Mouse (Mus musculus): ENCODE data around the gene Poln. TPM values are rescaled to one million over a fixed set of nuclear protein-coding genes. Genes with fewer than 3 reads are reported as not detected.

Poln gene
- polyA plus RNA-seq, 1 experiment from 2014 or later, result not detected

Other genes starting within 250 kb of the Poln start
- 17.8 to 22.3 TPM (median 20.5 TPM) in 3 replicates for gene Nelfa, start 233.0 kb downstream of the Poln start, polyA plus RNA-seq (2018)
- 8.0 to 61.4 TPM (median 19.0 TPM) in 3 replicates for gene Gm1673, start 186.0 kb downstream of the Poln start, polyA plus RNA-seq (2018)
- 1.8 to 9.4 TPM (median 5.4 TPM) in 3 replicates for gene Nat8l, start 173.5 kb downstream of the Poln start, polyA plus RNA-seq (2018)
- 11.3 to 21.0 TPM (median 14.3 TPM) in 3 replicates for gene Haus3, start 79 bp upstream of the Poln start, polyA plus RNA-seq (2018)
- 14.0 to 47.5 TPM (median 34.3 TPM) in 3 replicates for gene Mxd4, start 18.3 kb upstream of the Poln start, polyA plus RNA-seq (2018)
- 3.7 to 7.8 TPM (median 6.6 TPM) in 3 replicates for gene Zfyve28, start 119.0 kb upstream of the Poln start, polyA plus RNA-seq (2018)
- not detected in 3 replicates for gene Cfap99, start 119.2 kb upstream of the Poln start, polyA plus RNA-seq (2018)
- 52.5 to 83.1 TPM (median 60.3 TPM) in 3 replicates for gene Rnf4, start 166.8 kb upstream of the Poln start, polyA plus RNA-seq (2018)
- 18.5 to 47.9 TPM (median 18.6 TPM) in 3 replicates for gene Fam193a, start 200.5 kb upstream of the Poln start, polyA plus RNA-seq (2018)